In genomic region chr3:66660555-66660954, GRCm38 (mm10) we compare ENCODE assay signal across 23 mouse cellular contexts.
DNase-seq lines count a peak whose midpoint lies in the region; ATAC-seq and TF ChIP-seq lines count a peak whose summit lies in the region.
"Had no signal": no experiment of that assay in that cellular context is flagged by ENCODE, and none has a peak within 500 bp of the region (broad histone marks: within the 10 kb centered on the region; RNA-seq: fewer than 3 reads in every experiment).

No protein-coding gene starts in this region.

- no peak overlapping the region for H3K4me3 ChIP-seq in heart, embryonic 15.5 days
- no peak overlapping the region for H3K4me3 ChIP-seq in liver, embryonic 14.5 days (ENCODE audit: insufficient read depth in 1 of 2, low read depth in 2 of 2, low read length in 2 of 2)
- H3K4me3 ChIP-seq: forebrain, embryonic 15.5 days; hindbrain, embryonic 12.5 days; limb, embryonic 15.5 days; stomach, embryonic 15.5 days had no signal

- no peak overlapping the region for H3K9ac ChIP-seq in heart, embryonic 15.5 days
- H3K9ac ChIP-seq in liver, embryonic 14.5 days (replicated peaks) = no peak overlapping the region
- H3K9ac ChIP-seq: forebrain, embryonic 15.5 days; hindbrain, embryonic 12.5 days; limb, embryonic 15.5 days; stomach, embryonic 15.5 days had no signal

- H3K4me1 ChIP-seq in heart, embryonic 15.5 days (replicated peaks) = peaks cover 18% of the 10 kb centered on the region
- H3K4me1 ChIP-seq in liver, embryonic 14.5 days (replicated peaks; ENCODE audit: control insufficient read depth in 2 of 2, insufficient read depth in 2 of 2, low read length in 1 of 2) = peaks cover 20 to 22% of the 10 kb centered on the region in 2 experiments
- H3K4me1 ChIP-seq: hindbrain, embryonic 12.5 days; limb, embryonic 15.5 days; stomach, embryonic 15.5 days had no signal

- intact Hi-C loops in heart, postnatal 10 days (cut with DNase I) = no loop called here

- no peak for TF ChIP-seq CTCF in liver, embryonic 14.5 days (IDR thresholded peaks at IDR 0.05; ENCODE audit: low read depth)

- no peaks in the 10 kb centered on the region for H3K27me3 ChIP-seq in heart, embryonic 15.5 days
- no peaks in the 10 kb centered on the region for H3K27me3 ChIP-seq in liver, embryonic 14.5 days (ENCODE audit: control insufficient read depth, insufficient read depth, low read length)
- H3K27me3 ChIP-seq: forebrain, embryonic 15.5 days; hindbrain, embryonic 12.5 days; limb, embryonic 15.5 days; stomach, embryonic 15.5 days had no signal

- no peak overlapping the region for H3K4me2 ChIP-seq in heart, embryonic 15.5 days
- H3K4me2 ChIP-seq in liver, embryonic 14.5 days (ENCODE audit: low read depth) = no peak overlapping the region
- H3K4me2 ChIP-seq: forebrain, embryonic 15.5 days; hindbrain, embryonic 12.5 days; limb, embryonic 15.5 days; midbrain, embryonic 11.5 days; stomach, embryonic 15.5 days had no signal

- TF ChIP-seq EP300 in liver, embryonic 14.5 days (IDR thresholded peaks at IDR 0.05; ENCODE audit: low read depth) = peak; percentile 60; the same call in 1 of the 2 replicates

- H3K36me3 ChIP-seq in heart, embryonic 15.5 days = no peaks in the 10 kb centered on the region
- H3K36me3 ChIP-seq in liver, embryonic 14.5 days (replicated peaks; ENCODE audit: control insufficient read depth, insufficient read depth, low read depth) = no peaks in the 10 kb centered on the region
- H3K36me3 ChIP-seq: forebrain, embryonic 15.5 days; hindbrain, embryonic 12.5 days; limb, embryonic 15.5 days; stomach, embryonic 15.5 days had no signal

- H3K9me3 ChIP-seq in heart, embryonic 15.5 days (replicated peaks) = no peaks in the 10 kb centered on the region
- no peaks in the 10 kb centered on the region for H3K9me3 ChIP-seq in liver, embryonic 14.5 days (ENCODE audit: control insufficient read depth, low read length)
- H3K9me3 ChIP-seq: forebrain, embryonic 15.5 days; hindbrain, embryonic 12.5 days; limb, embryonic 15.5 days; stomach, embryonic 15.5 days had no signal

- DNase-seq in embryo, embryonic 10.5 days (ENCODE audit: low spot score) = peak; percentile 31
- no peak for DNase-seq in embryo, embryonic 9.5 days (ENCODE audit: extremely low spot score)
- DNase-seq in heart, postnatal 10 days = no peak
- no peak for DNase-seq in liver, embryonic 14.5 days (ENCODE audit: low read depth in 3 of 3, low spot score in 3 of 3)
- no peak for DNase-seq in cerebellum, adult 18-20 months
- no peak for DNase-seq in retina, embryonic 14.5 days (ENCODE audit: low spot score)
- DNase-seq: adrenal gland, postnatal 14 days; cerebellum, adult 9-11 months; gastrocnemius, postnatal 10 days; kidney, adult 2 months; layer of hippocampus, adult 9-11 months; left cerebral cortex, postnatal 4 days; lung, postnatal 4 days; right cerebral cortex, adult 18-20 months; right cerebral cortex, postnatal 4 days; thymus, postnatal 25 days had no signal

- H3K27ac ChIP-seq in heart, embryonic 15.5 days = 0 out of 2 replicates have a peak overlapping the region, but pooled peaks have one; percentile 15
- H3K27ac ChIP-seq in liver, embryonic 14.5 days = no peak overlapping the region
- H3K27ac ChIP-seq: forebrain, embryonic 15.5 days; hindbrain, embryonic 12.5 days; kidney, postnatal 0 days; limb, embryonic 15.5 days; stomach, embryonic 15.5 days had no signal

- no peak for ATAC-seq in heart, embryonic 15.5 days (replicated peaks; ENCODE audit: insufficient number of reproducible peaks, insufficient read depth, low FRiP score, low read depth)
- ATAC-seq in liver, embryonic 14.5 days (ENCODE audit: insufficient read depth) = peak; percentile 77
- ATAC-seq: forebrain, embryonic 15.5 days had no signal

- WGBS in heart, embryonic 15.5 days = 35% methylated on average over 5 of the region's 5 CpGs
- WGBS in liver, embryonic 14.5 days (ENCODE audit: insufficient replicate concordance) = 11% methylated on average over 5 of the region's 5 CpGs
